Mouse (Mus musculus) testis, adult 2 months (tissue): ENCODE measurements around the gene A1bg. TPM values are rescaled to one million over a fixed set of nuclear protein-coding genes. Genes with fewer than 3 reads are reported as not detected.

Source experiments
- H3K27ac ChIP-seq: fragments of 200-500 bp; 2 replicates; pipeline ENCODE4 v1.5.1; 2012; ENCODE audit warnings: low read depth, low read length; ENCODE audit not compliant: control insufficient read depth, insufficient read depth
- H3K27me3 ChIP-seq: fragments of 200-500 bp; 2 replicates; pipeline ENCODE4 v1.6.1; 2012; ENCODE audit warnings: mild to moderate bottlenecking, low read length, moderate library complexity; ENCODE audit not compliant: control insufficient read depth, insufficient read depth
- H3K36me3 ChIP-seq: fragments of 200-500 bp; 2 replicates; pipeline ENCODE4 v1.6.1; 2012; ENCODE audit warnings: mild to moderate bottlenecking, low read length; ENCODE audit not compliant: control insufficient read depth, insufficient read depth
- H3K4me1 ChIP-seq: fragments of 200-500 bp; 2 replicates; pipeline ENCODE4 v1.6.1; 2012; ENCODE audit warnings: low read length; ENCODE audit not compliant: control insufficient read depth, insufficient read depth
- H3K4me3 ChIP-seq: fragments of 200-500 bp; 2 replicates; pipeline ENCODE4 v1.5.1; 2012; ENCODE audit warnings: low read depth, mild to moderate bottlenecking, low read length, moderate library complexity, mixed read lengths; ENCODE audit not compliant: control insufficient read depth
- CTCF ChIP-seq: fragments of 200-500 bp; IDR thresholded peaks from 2 replicates; pipeline ENCODE4 v1.5.1; 2012; ENCODE audit warnings: low read depth, mild to moderate bottlenecking, inconsistent platforms, low read length, moderate library complexity; ENCODE audit not compliant: control insufficient read depth, insufficient read depth, insufficient replicate concordance
- POLR2A ChIP-seq: fragments of 200-500 bp; IDR thresholded peaks from 2 replicates; pipeline ENCODE4 v1.6.1; 2012; ENCODE audit warnings: low read depth, mild to moderate bottlenecking, inconsistent platforms, low read length, moderate library complexity; ENCODE audit not compliant: control insufficient read depth
- polyA plus RNA-seq: library from polyadenylated mRNA; depleted of rRNA; stranded (reverse); fragments of >200 nt; gene quantifications from 2 replicates; pipeline ENCODE4 v1.2.3, GENCODE M21; 2012; rRNA removed

Gene A1bg
- not detected in 2 replicates for polyA plus RNA-seq

DNA sequence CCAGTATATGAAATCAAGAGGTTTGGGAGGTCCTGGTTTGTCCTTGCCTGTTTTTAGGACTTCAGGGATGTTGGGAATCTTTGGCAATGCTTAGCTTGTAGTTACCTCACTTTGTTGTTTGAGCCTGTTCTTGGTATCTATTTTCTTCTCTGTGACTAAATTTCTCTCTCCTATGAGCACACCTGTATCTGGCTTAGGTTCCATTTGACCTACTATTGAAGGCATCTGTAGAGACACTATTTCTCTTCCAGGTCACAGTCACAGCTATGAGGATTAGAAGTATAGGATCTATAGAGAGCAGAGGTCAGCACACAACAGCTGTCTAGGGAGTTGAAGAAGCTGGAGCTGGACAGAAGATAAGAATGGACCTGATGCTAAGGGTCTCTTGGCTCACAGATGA, at the start of gene A1bg:
TSS of gene A1bg (minus strand) at position 101 of the 400 bp plus-strand sequence.
- TF ChIP-seq POLR2A (no peak), CTCF (no peak)
- Histone ChIP-seq H3K27ac (no peak within 1 kb of the TSS), H3K27me3 (no peaks in the 10 kb centered on the region), H3K36me3 (no peaks in the 10 kb centered on the region), H3K4me3 (no peak within 1 kb of the TSS), H3K4me1 (no peaks in the 10 kb centered on the region)

DNA sequence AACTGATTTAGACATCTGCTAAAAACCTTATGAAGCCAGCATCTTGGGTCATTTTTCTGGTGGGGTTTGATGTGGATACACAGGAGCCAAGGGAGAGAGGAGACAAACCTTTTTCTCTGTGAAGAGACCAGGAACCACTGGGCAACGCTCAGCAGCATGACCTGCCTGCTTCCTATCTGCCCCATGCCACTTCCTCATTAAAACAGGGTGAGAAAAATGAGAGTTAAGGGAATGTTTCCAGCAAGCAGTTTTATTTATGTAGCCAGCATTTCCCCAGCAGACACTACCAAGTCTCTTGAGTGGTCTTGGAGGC, 45.7 kb upstream of the A1bg start:
- Histone ChIP-seq H3K36me3 (no peaks in the 10 kb centered on the region), H3K27ac (no peak overlapping the region), H3K4me1 (no peaks in the 10 kb centered on the region), H3K27me3 (no peaks in the 10 kb centered on the region), H3K4me3 (no peak overlapping the region)
- TF ChIP-seq CTCF: no peak
- TF ChIP-seq POLR2A: no peak

GRCm38 (mm10) chr15:60967841-60968548, 45.2 kb upstream of the A1bg start:
- Histone ChIP-seq H3K36me3 (no peaks in the 10 kb centered on the region), H3K4me1 (no peaks in the 10 kb centered on the region), H3K27me3 (no peaks in the 10 kb centered on the region), H3K4me3 (no peak overlapping the region), H3K27ac (no peak overlapping the region)
- TF ChIP-seq POLR2A (no peak), CTCF (no peak)

- Histone ChIP-seq H3K4me1 (no peaks in the 10 kb centered on the region), H3K27ac (no peak overlapping the region), H3K4me3 (no peak overlapping the region), H3K36me3 (no peaks in the 10 kb centered on the region), H3K27me3 (no peaks in the 10 kb centered on the region)
- no peak for TF ChIP-seq CTCF
- no peak for TF ChIP-seq POLR2A
These were observed 2.9 kb upstream of the A1bg start for GRCm38 (mm10) chr15:60925686-60926085.

DNA sequence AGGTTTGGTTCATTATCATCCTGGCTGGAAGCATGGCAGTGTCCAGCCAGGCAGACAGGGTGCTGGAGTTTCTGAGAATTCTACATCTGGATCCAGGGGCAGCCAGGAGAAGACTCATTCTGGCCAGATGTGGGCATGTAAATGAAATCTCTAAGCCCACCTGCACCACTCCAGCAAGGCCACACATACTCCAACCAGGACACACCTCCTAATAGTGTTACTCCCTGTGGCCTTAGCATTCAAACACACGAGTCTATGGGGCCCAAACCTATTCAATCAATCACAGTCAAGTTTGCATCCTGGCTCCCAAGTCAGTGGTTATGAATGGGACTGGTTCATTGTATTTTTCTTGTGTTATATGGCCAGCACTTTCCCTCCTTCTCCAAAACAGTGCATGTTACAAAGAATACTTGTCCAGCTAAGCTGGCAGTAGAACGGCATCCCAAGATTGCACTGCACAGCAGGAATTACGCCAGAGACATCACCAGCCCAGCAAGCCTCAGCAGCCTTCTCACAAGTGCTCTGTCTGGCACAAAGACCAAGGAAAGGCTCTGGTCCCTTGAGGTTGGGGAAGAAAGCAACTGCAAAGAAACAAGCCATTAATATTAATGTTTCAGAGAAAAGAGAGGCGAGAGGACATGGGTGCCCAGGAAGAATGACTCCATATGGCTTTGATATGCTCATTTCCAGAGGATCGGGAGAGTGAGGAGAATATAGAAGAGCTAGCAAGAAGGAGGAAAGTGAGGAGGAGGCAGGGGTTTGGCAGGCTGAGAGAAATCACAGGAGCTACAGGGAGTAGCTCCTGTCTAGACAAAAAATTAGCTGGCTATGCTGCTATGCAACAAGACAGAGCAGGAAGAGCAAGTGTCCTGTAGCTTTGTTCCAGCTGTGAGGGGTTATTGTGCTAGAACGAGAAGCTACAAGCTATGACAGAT, 18.8 kb downstream of the A1bg start:
- no peak overlapping the region for H3K27ac ChIP-seq
- H3K36me3 ChIP-seq: no peaks in the 10 kb centered on the region

DNA sequence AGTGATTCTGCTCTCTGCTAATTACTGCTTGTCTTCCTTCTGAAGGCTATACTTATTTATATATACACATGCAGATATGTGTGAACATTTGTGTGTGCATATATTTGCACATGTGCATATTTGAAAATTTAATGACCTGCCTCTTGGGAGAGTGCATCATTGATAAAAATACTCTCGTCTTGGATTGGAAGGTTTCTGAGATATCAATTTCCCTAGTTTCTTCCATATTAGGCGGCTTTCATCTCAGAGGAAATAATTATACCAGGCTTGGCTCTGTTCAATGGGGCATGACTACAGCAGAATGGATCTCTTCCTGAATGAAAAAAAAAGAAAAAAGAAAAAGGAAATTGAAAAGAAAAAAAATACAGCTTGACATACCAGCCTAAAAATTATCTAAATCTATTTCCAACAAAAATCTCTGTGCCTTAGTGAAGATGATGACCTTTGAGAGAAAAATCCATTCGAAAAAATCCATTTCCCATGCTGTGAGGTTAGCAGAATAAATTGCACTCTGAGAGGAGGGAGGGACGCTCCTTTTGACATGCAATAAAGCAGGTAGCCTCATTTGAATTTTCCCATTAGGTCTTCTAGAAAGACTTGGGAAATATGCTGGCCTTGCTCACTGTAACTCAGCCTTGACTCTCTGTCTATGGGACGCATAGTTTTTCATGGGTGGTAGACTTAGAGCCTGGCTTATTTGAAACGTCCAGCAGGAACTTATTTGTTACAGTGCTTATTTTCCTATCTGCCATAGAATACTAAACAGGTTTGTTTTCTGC, 24.4 kb downstream of the A1bg start:
- Histone ChIP-seq H3K4me3 (no peak overlapping the region), H3K27ac (no peak overlapping the region), H3K36me3 (no peaks in the 10 kb centered on the region), H3K4me1 (no peaks in the 10 kb centered on the region), H3K27me3 (no peaks in the 10 kb centered on the region)
- TF ChIP-seq CTCF: no peak
- no peak for TF ChIP-seq POLR2A

More for the DNA sequence above, 18.8 kb downstream of the A1bg start:
- Histone ChIP-seq H3K27me3 (no peaks in the 10 kb centered on the region), H3K4me1 (no peaks in the 10 kb centered on the region), H3K4me3 (no peak overlapping the region)
- no peak for TF ChIP-seq POLR2A

- TF ChIP-seq CTCF: no peak
- TF ChIP-seq POLR2A: no peak
- Histone ChIP-seq H3K27ac (no peak overlapping the region), H3K4me1 (no peaks in the 10 kb centered on the region), H3K4me3 (no peak overlapping the region), H3K36me3 (no peaks in the 10 kb centered on the region), H3K27me3 (no peaks in the 10 kb centered on the region)
These were observed 26.8 kb downstream of the A1bg start for GRCm38 (mm10) chr15:60896040-60896439.

- no peak overlapping the region for H3K4me3 ChIP-seq
- H3K27me3 ChIP-seq: no peaks in the 10 kb centered on the region
- no peak for TF ChIP-seq POLR2A
- no peak for TF ChIP-seq CTCF
- H3K36me3 ChIP-seq: no peaks in the 10 kb centered on the region
- H3K4me1 ChIP-seq: no peaks in the 10 kb centered on the region
- H3K27ac ChIP-seq: no peak overlapping the region
These were observed 29.8 kb downstream of the A1bg start for GRCm38 (mm10) chr15:60892976-60893463.
